In genomic region chr2:120244679-120245420, GRCm38 (mm10) we compare ENCODE assay signal across 8 mouse cellular contexts. TPM values are rescaled to one million over a fixed set of nuclear protein-coding genes. Genes with fewer than 3 reads are reported as not detected.
A peak's percentile ranks its signal among the peaks of the same experiment; 100 is the strongest.
DNase-seq lines count a peak whose midpoint lies in the region; ATAC-seq lines count a peak whose summit lies in the region.

Gene Pla2g4e (minus strand): TSS chr2:120245335.

- no peaks in the 10 kb centered on the region for H3K36me3 ChIP-seq in forebrain, embryonic 13.5 days (ENCODE audit: poor library complexity, severe bottlenecking)
- H3K36me3 ChIP-seq in limb, embryonic 15.5 days: no peaks in the 10 kb centered on the region

- peak within 1 kb of the TSS; percentile 49 for H3K4me3 ChIP-seq in forebrain, embryonic 13.5 days
- peak within 1 kb of the TSS; percentile 37 for H3K4me3 ChIP-seq in limb, embryonic 15.5 days

- H3K27me3 ChIP-seq in forebrain, embryonic 13.5 days: peaks cover 14% of the 10 kb centered on the region
- peaks cover 16% of the 10 kb centered on the region for H3K27me3 ChIP-seq in limb, embryonic 15.5 days

- 3% methylated on average over 27 of the region's 27 CpGs for WGBS in forebrain, embryonic 13.5 days
- 3% methylated on average over 27 of the region's 27 CpGs for WGBS in limb, embryonic 15.5 days

- peak; percentile 23 for DNase-seq in adrenal gland, postnatal 14 days
- no peak for DNase-seq in adrenal gland, adult 2 months
- DNase-seq in cerebellum, adult 11 months: peak; percentile 51
- DNase-seq in right cerebral cortex, adult 18-20 months: peak; percentile 48
- no peak for DNase-seq in urinary bladder, postnatal 4 days (ENCODE audit: low spot score in 2 of 2)

- H3K4me1 ChIP-seq in forebrain, embryonic 13.5 days: peaks cover 7% of the 10 kb centered on the region; the same call in 1 of the 2 replicates
- H3K4me1 ChIP-seq in limb, embryonic 15.5 days: peaks cover 2% of the 10 kb centered on the region; the same call in 1 of the 2 replicates

- H3K9ac ChIP-seq in forebrain, embryonic 13.5 days: peak within 1 kb of the TSS; percentile 65
- no peak within 1 kb of the TSS for H3K9ac ChIP-seq in limb, embryonic 15.5 days

- H3K27ac ChIP-seq in forebrain, embryonic 13.5 days: no peak within 1 kb of the TSS
- H3K27ac ChIP-seq in limb, embryonic 15.5 days: peak within 1 kb of the TSS; percentile 33; the same call in 1 of the 2 replicates

- H3K4me2 ChIP-seq in forebrain, embryonic 13.5 days: peak within 1 kb of the TSS; percentile 73
- H3K4me2 ChIP-seq in limb, embryonic 15.5 days: peak within 1 kb of the TSS; percentile 65

- no peaks in the 10 kb centered on the region for H3K9me3 ChIP-seq in forebrain, embryonic 13.5 days (replicated peaks)
- H3K9me3 ChIP-seq in limb, embryonic 15.5 days: no peaks in the 10 kb centered on the region

- ATAC-seq in forebrain, embryonic 13.5 days: peak; percentile 91
- ATAC-seq in hematopoietic stem cell, adult 5-6 weeks (replicated peaks in 1 of 2; ENCODE audit: insufficient read depth in 1 of 2, low FRiP score in 2 of 2, low TSS enrichment in 1 of 2, low read depth in 1 of 2, poor library complexity in 2 of 2, severe bottlenecking in 2 of 2): peak; percentile 25 to 49; a peak in 1 of 4 replicates
- peak; percentile 55 for ATAC-seq in limb, embryonic 15.5 days (ENCODE audit: insufficient number of reproducible peaks, low FRiP score, low TSS enrichment, low read depth)

RNA-seq across cellular contexts. Expression of gene Pla2g4e, which starts in this region (rescaled TPM):
- 0.48 and 0.53 TPM in 2 replicates for total RNA-seq in adrenal gland, postnatal 14 days (2021)
- under 1 TPM; 0.31 to 0.46 TPM for total RNA-seq in adrenal gland, adult 2 months (2021)
- 0.11 and 0.16 TPM in 2 replicates for polyA plus RNA-seq in adrenal gland, adult 2 months (2012; rRNA removed)
- polyA plus RNA-seq in forebrain, embryonic 13.5 days (2015; fragmentation: Nextera tagmentation; extraction: Ambion mirVana): 0.27 and 0.47 TPM in 2 replicates
- not detected in 2 replicates for total RNA-seq in hematopoietic stem cell, adult 5-6 weeks (2017)
- 8.0 and 8.6 TPM in 2 replicates for polyA plus RNA-seq in limb, embryonic 15.5 days (2015; fragmentation: Nextera tagmentation; extraction: Ambion mirVana)

Comparison
In these comparisons a context has a peak if more than half of its experiments do, and no peak if none do; other contexts are left out.
1. Peak in DNase-seq in adrenal gland, postnatal 14 days; RNA of the gene not detected or under 1 TPM.
2. Peak in ATAC-seq, H3K4me3 ChIP-seq, H3K9ac ChIP-seq and H3K4me2 ChIP-seq in forebrain, embryonic 13.5 days; RNA of the gene not detected or under 1 TPM.
3. Peak in ATAC-seq in hematopoietic stem cell, adult 5-6 weeks; RNA of the gene not detected or under 1 TPM.
4. DNase-seq: peak in cerebellum, adult 11 months (single experiment) and right cerebral cortex, adult 18-20 months (single experiment); none in adrenal gland, adult 2 months (single experiment) and urinary bladder, postnatal 4 days (0 of 2).
5. ATAC-seq: peak in every context shown above with its lines; median percentile 91 in forebrain, embryonic 13.5 days; 55 in limb, embryonic 15.5 days; 37 in hematopoietic stem cell, adult 5-6 weeks.